Mouse (Mus musculus): ENCODE measurements around the gene Cacna1i. TPM values are rescaled to one million over a fixed set of nuclear protein-coding genes. Genes with fewer than 3 reads are reported as not detected.

Cacna1i gene
- polyA plus RNA-seq, 1 experiment from 2014 or later: not detected

DNA sequence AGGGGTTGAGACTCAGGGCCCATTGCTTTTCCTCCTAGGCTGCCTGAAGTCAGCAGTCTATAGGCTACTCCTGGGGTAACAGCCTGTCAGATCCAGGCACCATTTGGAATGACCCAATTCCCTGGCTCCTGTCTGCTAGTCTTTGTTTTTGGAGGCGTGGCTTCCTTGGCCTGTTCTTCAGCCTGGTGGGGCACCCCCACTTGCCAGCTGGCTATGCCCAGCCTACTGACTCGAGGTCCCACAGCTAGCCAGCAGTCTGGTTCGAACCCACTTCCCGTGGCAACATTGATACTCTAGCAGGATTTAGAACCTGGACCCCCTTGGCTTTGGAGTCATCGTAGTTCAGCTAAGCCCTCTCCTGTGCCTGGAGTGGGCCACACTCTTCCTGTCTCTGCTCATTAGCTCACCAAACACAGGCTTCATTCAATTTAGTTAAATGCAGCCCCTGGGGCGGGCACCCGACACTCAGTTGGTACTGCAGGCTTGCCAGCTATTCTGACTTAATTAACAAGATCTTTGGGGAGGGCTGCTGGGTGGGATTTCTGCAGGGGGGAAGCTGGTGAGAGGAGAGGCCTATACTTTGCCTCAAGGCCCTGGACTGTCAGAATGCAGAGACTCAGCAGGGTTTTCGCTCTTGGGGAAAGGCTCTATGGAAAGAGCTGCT lies 75.6 kb downstream of the Cacna1i start:
- H3K4me3 ChIP-seq (ENCODE audit: low read depth, low read length): no peak overlapping the region
- H3K4me1 ChIP-seq (ENCODE audit: control insufficient read depth, low read depth, low read length): peaks cover 5% of the 10 kb centered on the region; the same call in 1 of the 2 replicates
- ATAC-seq (ENCODE audit: low read depth): no peak
- no peaks in the 10 kb centered on the region for H3K27me3 ChIP-seq (ENCODE audit: control insufficient read depth, insufficient read depth, low read depth, low read length)
- no peaks in the 10 kb centered on the region for H3K9me3 ChIP-seq (replicated peaks; ENCODE audit: control insufficient read depth, low read length)
- WGBS (ENCODE audit: insufficient replicate concordance): 67% methylated on average over 8 of the region's 8 CpGs
- no peaks in the 10 kb centered on the region for H3K36me3 ChIP-seq (ENCODE audit: control insufficient read depth, insufficient read depth)
- H3K27ac ChIP-seq (ENCODE audit: low read length): no peak overlapping the region
- H3K4me2 ChIP-seq (ENCODE audit: low read depth, low read length): no peak overlapping the region
- H3K9ac ChIP-seq (ENCODE audit: low read depth, low read length): no peak overlapping the region

DNA sequence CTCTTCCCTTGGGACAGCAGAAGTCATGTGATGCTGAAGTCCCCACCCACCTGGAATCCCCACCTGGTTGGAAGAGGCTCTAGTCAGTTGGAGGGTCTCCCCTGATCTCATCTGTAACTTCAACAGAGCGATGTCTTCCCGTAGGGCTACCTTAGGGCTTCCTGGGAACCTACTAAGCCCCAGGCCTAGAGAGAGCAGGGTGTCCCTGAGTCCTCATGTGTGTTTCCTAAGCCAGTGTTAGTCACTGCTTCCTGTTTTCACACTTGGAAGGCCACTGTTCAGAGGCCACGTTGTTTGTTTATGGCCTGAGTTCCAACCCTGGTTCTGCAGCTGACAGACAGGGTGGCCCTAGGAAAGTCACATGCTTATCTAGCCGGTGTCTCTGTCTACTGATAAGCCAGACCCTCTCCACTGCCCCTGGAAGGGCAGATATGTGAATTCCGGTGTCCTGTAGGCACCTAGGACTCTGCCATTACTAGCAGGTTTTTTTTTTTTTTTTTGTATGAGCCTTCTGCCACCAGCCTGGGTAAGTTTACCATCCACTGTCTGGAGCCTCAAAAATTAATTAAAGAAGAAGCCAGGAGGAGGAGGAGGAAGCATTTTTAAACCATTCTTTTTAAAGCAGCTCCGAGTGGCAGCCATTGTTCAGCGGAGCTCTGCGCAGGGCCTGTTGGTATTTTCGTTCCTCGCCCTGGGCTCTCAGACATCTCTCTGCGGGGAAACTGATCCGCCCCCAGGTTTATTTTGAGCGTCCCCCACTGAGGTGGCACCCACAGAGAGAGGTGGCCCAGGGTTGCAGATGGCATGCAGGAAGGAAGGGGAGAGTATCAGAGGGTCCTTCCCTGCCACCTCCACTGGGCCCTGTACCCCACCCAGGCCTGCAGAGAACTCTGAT lies 77.0 kb downstream of the Cacna1i start:
- no peak overlapping the region for H3K4me3 ChIP-seq (ENCODE audit: low read depth, low read length)
- no peaks in the 10 kb centered on the region for H3K36me3 ChIP-seq (ENCODE audit: control insufficient read depth, insufficient read depth)
- no peaks in the 10 kb centered on the region for H3K9me3 ChIP-seq (replicated peaks; ENCODE audit: control insufficient read depth, low read length)
- no peak overlapping the region for H3K27ac ChIP-seq (ENCODE audit: low read length)
- peaks cover 5% of the 10 kb centered on the region; the same call in 1 of the 2 replicates for H3K4me1 ChIP-seq (ENCODE audit: control insufficient read depth, low read depth, low read length)
- no peak overlapping the region for H3K9ac ChIP-seq (ENCODE audit: low read depth, low read length)
- no peak overlapping the region for H3K4me2 ChIP-seq (ENCODE audit: low read depth, low read length)
- 45% methylated on average over 13 of the region's 13 CpGs for WGBS (ENCODE audit: insufficient replicate concordance)
- peak; percentile 51 for ATAC-seq (ENCODE audit: low read depth)
- H3K27me3 ChIP-seq (ENCODE audit: control insufficient read depth, insufficient read depth, low read depth, low read length): no peaks in the 10 kb centered on the region

DNA sequence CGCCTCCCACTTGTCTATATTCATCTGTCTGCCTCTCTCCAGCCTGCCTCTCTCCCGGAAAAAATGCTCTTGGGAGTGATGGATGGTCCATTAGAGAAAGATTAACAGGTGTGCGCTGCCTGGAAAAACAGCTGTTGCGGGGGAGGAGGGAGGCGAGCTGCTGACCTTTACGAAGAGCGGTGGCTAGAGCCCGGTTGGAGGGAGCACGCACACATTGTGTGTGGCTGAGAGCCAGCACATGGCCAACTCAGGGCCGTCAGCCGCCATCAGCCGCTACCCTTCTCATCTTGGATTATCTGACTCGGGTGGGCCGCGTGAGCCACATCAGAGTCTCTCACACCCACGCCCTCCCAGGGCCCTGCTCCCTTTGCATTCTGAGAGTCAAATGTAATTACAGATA lies 79.9 kb downstream of the Cacna1i start:
- Histone ChIP-seq H3K27ac (ENCODE audit: low read length) (no peak overlapping the region), H3K4me3 (ENCODE audit: low read depth, low read length) (no peak overlapping the region), H3K9me3 (replicated peaks; ENCODE audit: control insufficient read depth, low read length) (no peaks in the 10 kb centered on the region), H3K36me3 (ENCODE audit: control insufficient read depth, insufficient read depth) (no peaks in the 10 kb centered on the region), H3K9ac (ENCODE audit: low read depth, low read length) (no peak overlapping the region), H3K4me2 (ENCODE audit: low read depth, low read length) (no peak overlapping the region), H3K27me3 (ENCODE audit: control insufficient read depth, insufficient read depth, low read depth, low read length) (no peaks in the 10 kb centered on the region), H3K4me1 (ENCODE audit: control insufficient read depth, low read depth, low read length) (peaks cover 5% of the 10 kb centered on the region; the same call in 1 of the 2 replicates)
- 45% methylated on average over 16 of the region's 16 CpGs for WGBS (ENCODE audit: insufficient replicate concordance)
- no peak for ATAC-seq (ENCODE audit: low read depth)

DNA sequence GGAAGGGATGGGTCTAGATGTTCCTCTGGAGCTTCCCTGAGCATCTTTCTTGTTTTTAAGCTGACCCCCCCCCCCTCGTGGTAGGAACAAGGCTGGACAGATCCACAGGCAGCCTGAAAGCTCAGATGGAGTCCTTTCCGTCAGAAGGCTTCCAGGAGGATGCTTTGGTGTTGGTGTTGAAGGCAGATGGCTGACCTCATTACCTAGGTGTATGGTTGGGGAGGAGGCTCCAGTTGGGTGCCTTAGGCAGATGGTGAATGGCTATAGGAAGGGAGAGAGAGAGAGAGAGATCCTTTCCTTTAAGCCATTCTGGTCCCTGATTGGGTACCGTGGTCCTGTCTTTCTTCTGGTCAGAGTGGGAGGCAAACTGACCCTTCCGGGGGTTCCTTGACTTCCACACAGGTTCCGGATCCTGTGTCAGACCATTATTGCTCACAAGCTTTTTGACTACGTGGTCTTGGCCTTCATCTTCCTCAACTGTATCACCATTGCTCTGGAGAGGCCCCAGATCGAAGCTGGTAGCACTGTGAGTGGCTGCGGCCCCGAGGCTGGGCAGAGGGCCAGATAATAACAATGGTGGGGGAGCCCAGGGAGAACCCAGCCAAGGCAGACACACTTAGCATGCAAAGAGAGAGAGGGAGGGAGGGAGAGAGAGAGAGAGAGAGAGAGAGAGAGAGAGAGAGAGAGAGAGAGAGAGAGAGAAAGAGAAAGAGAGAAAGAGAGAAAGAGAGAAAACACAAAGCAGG lies 86.4 kb downstream of the Cacna1i start:
- no peaks in the 10 kb centered on the region for H3K27me3 ChIP-seq (ENCODE audit: control insufficient read depth, insufficient read depth, low read depth, low read length)
- H3K4me3 ChIP-seq (ENCODE audit: low read depth, low read length): no peak overlapping the region
- no peaks in the 10 kb centered on the region for H3K9me3 ChIP-seq (replicated peaks; ENCODE audit: control insufficient read depth, low read length)
- no peaks in the 10 kb centered on the region for H3K4me1 ChIP-seq (ENCODE audit: control insufficient read depth, low read depth, low read length)
- H3K36me3 ChIP-seq (ENCODE audit: control insufficient read depth, insufficient read depth): no peaks in the 10 kb centered on the region
- ATAC-seq (ENCODE audit: low read depth): no peak
- WGBS (ENCODE audit: insufficient replicate concordance): 58% methylated on average over 9 of the region's 9 CpGs
- H3K4me2 ChIP-seq (ENCODE audit: low read depth, low read length): no peak overlapping the region
- no peak overlapping the region for H3K27ac ChIP-seq (ENCODE audit: low read length)
- no peak overlapping the region for H3K9ac ChIP-seq (ENCODE audit: low read depth, low read length)

DNA sequence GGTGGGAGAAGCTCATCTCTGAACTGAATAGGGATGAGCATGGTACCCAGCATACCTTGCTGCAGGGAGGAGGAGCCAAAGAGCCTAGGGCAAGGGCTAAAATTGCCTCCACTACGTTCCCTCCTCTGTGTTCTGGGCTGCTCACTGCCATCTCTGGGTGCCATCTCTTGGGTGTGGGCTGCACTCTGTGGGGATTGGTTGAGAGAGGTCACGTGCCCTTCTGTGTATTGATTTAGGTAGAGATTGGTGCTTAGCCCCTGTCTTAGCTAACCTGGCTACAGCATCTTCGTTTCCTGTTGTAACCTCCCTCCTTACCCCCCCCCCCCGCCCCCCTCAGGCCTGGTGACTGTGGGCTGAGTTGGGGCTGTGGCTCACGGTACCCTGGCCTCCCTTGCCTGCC lies 87.8 kb downstream of the Cacna1i start:
- no peak for ATAC-seq (ENCODE audit: low read depth)
- no peak overlapping the region for H3K27ac ChIP-seq (ENCODE audit: low read length)
- 56% methylated on average over 4 of the region's 5 CpGs for WGBS (ENCODE audit: insufficient replicate concordance)

DNA sequence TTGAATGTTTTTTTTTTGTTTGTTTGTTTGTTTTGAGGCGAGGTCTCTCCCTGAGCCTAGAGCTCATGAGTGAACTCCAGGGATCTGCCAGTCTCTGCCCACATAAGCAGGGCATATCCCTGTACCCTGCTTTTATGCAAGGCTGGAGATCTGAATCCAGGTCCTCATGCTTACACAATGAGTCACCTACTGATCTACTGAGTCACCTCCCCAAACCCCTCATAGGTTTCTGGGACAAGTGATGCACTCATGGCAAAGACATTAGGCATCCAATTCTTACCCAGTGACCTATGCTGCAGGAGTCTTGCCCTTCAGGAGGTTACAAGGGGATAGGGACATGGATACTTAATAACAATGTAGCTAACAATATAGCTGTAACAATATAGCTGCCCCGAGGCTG lies 100.1 kb downstream of the Cacna1i start:
- Histone ChIP-seq H3K4me2 (ENCODE audit: low read depth, low read length) (no peak overlapping the region), H3K27ac (ENCODE audit: low read length) (no peak overlapping the region), H3K9ac (ENCODE audit: low read depth, low read length) (no peak overlapping the region), H3K27me3 (ENCODE audit: control insufficient read depth, insufficient read depth, low read depth, low read length) (no peaks in the 10 kb centered on the region), H3K4me3 (ENCODE audit: low read depth, low read length) (no peak overlapping the region), H3K4me1 (ENCODE audit: control insufficient read depth, low read depth, low read length) (no peaks in the 10 kb centered on the region), H3K36me3 (ENCODE audit: control insufficient read depth, insufficient read depth) (no peaks in the 10 kb centered on the region), H3K9me3 (replicated peaks; ENCODE audit: control insufficient read depth, low read length) (no peaks in the 10 kb centered on the region)
- no peak for ATAC-seq (ENCODE audit: low read depth)
- WGBS (ENCODE audit: insufficient replicate concordance): 73% methylated on average over 2 of the region's 2 CpGs

More for the DNA sequence above, 87.8 kb downstream of the Cacna1i start:
- Histone ChIP-seq H3K9me3 (replicated peaks; ENCODE audit: control insufficient read depth, low read length) (no peaks in the 10 kb centered on the region), H3K36me3 (ENCODE audit: control insufficient read depth, insufficient read depth) (no peaks in the 10 kb centered on the region), H3K4me1 (ENCODE audit: control insufficient read depth, low read depth, low read length) (no peaks in the 10 kb centered on the region), H3K4me2 (ENCODE audit: low read depth, low read length) (no peak overlapping the region), H3K27me3 (ENCODE audit: control insufficient read depth, insufficient read depth, low read depth, low read length) (no peaks in the 10 kb centered on the region), H3K4me3 (ENCODE audit: low read depth, low read length) (no peak overlapping the region), H3K9ac (ENCODE audit: low read depth, low read length) (no peak overlapping the region)

DNA sequence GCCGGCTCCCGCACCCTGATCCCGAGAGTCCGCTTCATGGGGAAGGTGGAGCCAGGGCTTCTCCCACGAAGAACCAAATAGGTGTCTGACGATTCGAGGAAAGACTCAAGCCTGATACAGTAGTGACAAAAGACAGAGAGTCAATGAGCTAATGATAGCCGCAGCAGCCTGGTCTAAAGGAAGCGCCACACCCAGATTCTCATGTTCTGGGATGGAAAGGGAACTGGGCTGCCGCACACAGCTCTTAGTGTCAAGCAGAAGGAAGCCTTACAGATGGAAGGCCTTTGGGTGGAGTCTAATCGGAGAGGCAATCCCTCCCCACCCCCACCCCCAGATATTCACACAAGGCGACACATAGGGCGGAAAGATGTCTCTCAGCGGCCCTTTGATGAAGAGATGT lies 104.8 kb downstream of the Cacna1i start:
- Histone ChIP-seq H3K27me3 (ENCODE audit: control insufficient read depth, insufficient read depth, low read depth, low read length) (no peaks in the 10 kb centered on the region), H3K9me3 (replicated peaks; ENCODE audit: control insufficient read depth, low read length) (no peaks in the 10 kb centered on the region), H3K36me3 (ENCODE audit: control insufficient read depth, insufficient read depth) (no peaks in the 10 kb centered on the region), H3K27ac (ENCODE audit: low read length) (no peak overlapping the region), H3K4me3 (ENCODE audit: low read depth, low read length) (no peak overlapping the region), H3K4me2 (ENCODE audit: low read depth, low read length) (no peak overlapping the region), H3K4me1 (ENCODE audit: control insufficient read depth, low read depth, low read length) (no peaks in the 10 kb centered on the region), H3K9ac (ENCODE audit: low read depth, low read length) (no peak overlapping the region)
- no peak for ATAC-seq (ENCODE audit: low read depth)
- 58% methylated on average over 14 of the region's 14 CpGs for WGBS (ENCODE audit: insufficient replicate concordance)

DNA sequence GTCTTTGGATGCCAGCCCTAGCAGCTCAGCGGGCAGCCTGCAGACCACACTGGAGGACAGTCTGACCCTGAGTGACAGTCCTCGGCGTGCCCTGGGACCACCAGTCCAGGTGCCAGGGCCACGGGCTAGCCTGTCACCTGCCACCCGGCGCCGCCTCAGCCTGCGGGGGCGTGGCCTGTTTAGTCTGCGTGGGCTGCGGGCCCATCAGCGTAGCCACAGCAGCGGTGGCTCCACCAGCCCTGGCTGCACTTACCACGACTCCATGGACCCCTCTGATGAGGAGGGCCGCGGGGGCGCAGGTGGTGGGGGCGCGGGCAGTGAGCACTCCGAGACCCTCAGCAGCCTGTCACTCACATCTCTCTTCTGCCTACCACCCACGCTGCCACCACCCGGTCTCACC lies 108.0 kb downstream of the Cacna1i start:
- no peak overlapping the region for H3K4me2 ChIP-seq (ENCODE audit: low read depth, low read length)
- no peak overlapping the region for H3K27ac ChIP-seq (ENCODE audit: low read length)
- H3K9me3 ChIP-seq (replicated peaks; ENCODE audit: control insufficient read depth, low read length): no peaks in the 10 kb centered on the region
- no peak overlapping the region for H3K9ac ChIP-seq (ENCODE audit: low read depth, low read length)
- H3K36me3 ChIP-seq (ENCODE audit: control insufficient read depth, insufficient read depth): no peaks in the 10 kb centered on the region
- ATAC-seq (ENCODE audit: low read depth): no peak
- no peaks in the 10 kb centered on the region for H3K4me1 ChIP-seq (ENCODE audit: control insufficient read depth, low read depth, low read length)
- H3K27me3 ChIP-seq (ENCODE audit: control insufficient read depth, insufficient read depth, low read depth, low read length): no peaks in the 10 kb centered on the region
- 64% methylated on average over 20 of the region's 22 CpGs for WGBS (ENCODE audit: insufficient replicate concordance)
- H3K4me3 ChIP-seq (ENCODE audit: low read depth, low read length): no peak overlapping the region
